Mouse (Mus musculus) forelimb bud, embryonic 11.5 days (tissue): ENCODE results near the gene Cmc2.
A peak's percentile ranks its signal among the peaks of the same experiment; 100 is the strongest.

Experiments
- DNase-seq: peaks from one replicate; pipeline ENCODE4 v3.0.0-alpha.2; 2012; ENCODE audit warnings: low read depth, low spot score

Gene Cmc2

DNA sequence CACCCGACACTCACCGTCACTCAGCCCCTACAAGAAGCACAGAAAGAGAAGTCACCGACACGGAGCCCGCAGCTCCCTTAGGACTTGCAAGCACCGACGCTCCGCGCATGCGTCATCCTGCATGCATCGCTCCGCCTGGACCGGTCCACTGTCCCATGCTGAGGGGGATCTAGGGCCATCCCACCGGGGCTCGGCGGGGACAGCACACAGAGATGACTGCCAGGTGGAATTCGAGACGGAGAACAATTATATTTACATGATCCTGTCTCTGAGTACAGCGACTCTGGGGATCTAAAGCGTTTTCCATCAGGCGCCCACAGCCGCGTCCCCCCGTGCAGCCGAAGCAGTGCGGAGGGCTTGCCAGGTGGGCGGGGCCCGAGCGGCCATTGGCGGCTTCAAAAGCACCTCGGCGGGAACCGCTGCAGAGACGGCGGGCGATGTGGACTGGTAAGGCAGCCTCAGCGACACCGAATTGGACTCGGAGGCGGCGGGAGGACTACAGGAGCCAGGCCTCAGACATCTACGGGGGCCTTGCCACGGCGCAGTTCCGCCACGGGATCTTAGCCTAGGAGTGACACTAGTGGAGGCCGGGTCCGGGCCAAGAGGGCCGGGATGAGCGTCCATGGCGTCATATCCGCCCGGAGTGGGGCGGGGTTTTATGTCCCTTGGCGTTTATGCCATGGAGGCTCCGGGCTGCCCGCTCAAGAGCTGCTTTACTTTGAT is at the start of gene Cmc2, which contains the start of gene Cenpn:
Cmc2 (minus strand) TSS at position 119 of the 723 bp plus-strand sequence.
Cenpn (plus strand) TSS at position 394 of the 723 bp plus-strand sequence.
- DNase-seq, result peak; percentile 97

DNA sequence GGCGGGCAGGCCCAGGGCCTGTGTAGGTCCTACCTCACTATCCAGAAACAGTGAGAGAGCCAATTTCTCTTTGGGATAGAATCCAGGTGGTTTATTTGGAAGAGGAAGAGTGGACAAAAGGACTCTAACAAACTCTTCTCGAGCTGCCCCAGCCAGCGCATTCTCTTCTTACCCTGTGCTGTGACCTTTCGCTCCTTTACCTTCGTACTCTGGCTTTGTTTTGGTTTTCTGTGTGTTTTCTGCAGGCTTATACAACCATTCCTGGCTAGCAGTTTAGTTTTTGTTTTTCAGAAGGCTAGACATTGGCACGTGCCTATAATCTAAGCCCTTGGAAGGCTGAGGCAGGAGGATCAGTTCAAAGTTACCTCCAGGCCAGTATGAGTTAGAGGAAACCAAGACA is 48.3 kb upstream of the Cmc2 start:
- no peak for DNase-seq

DNA sequence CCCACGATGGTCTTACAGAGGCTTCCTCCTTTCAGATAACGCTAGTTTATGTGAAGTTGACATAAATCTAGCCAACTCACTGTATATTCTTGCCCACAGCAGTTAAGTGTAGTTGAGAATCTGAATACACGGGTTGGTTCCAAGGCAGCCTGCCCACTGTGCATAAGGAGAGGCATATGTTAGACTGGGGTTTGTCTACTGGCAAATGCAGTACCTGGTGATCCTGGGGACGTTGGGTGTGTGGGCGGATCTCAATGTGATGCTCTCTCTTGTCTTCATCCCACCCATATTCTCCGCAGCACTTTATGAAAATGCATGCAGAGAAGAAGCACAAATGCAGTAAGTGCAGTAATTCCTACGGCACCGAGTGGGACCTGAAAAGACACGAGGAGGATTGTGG is 33.2 kb upstream of the Cmc2 start:
- DNase-seq, result no peak

DNA sequence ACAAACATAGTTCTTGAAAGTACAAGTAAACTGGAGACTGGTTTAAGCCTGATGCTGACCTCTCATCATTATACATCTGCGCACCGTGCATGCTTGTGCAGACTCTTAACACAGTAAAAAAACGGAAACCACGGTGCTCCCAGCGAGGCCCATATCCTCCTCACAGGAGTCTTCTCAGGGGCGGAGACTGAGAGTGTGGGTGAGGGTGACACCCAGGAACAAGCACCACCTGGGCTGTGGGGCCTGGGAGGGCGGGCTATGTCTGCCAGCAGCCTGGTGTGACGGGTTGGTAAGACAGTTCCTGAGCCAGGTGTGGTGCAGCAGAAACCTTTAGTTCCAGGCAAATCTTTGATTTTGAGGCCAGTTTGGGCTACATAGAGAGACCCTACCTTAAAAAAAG is 31.2 kb upstream of the Cmc2 start:
- DNase-seq, result no peak

DNA sequence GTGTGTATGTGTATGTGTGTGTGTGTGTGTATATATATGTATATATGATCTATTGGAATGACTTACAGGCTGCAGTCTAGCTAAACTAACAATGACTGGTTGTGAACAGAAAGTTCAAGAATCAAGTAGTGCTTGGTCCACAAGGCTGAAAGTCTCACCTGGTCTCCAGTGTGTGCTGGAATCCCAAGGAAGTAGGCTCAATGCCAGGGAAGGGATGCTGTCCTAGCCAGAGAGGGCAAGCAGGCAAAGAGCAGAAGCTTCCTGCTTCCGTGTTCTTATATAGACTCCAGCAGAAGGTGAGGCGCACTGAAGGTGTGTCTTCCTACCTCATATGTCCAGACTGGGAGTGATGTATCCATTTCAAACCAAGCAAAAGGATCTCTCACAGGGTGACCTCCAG is 30.5 kb upstream of the Cmc2 start:
- no peak for DNase-seq

DNA sequence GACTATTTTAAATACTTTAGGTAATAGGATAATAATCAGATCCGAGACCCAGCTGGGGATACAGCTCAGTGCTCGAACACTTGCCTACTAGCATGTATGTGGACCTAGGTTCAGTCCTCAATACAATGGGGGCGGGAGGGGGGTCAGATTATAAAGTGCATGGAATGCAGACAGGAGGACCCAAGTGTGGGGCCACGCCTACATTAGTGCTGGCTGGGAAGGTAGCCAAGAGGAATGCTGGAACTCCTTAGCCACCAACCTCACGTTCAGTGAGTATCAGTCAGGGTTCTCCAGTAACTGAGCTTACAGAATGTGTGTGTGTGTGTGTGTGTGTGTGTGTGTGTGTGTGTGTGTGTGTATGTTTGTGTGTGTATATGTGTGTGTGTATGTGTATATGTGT is 30.1 kb upstream of the Cmc2 start:
- DNase-seq, result no peak

DNA sequence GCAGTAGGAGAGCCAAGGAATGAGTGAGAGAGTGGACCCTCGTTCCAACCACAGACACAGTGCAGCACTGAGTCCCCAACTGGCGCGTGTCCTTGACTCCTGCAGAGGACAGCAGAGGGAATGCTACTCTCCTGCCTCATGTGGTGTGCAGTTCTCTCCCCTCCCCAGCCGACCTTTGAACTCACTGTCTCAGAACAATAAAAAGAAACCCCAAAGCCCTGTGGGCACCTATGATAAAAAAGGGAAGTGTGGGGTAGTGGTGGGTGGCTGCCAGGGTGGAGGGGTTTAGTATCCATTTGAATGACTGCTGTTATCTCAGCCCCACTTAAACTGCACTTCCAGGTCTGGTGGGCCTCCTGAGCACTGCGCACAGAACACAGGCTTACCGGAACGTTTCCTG is 26.3 kb upstream of the Cmc2 start:
- no peak for DNase-seq

DNA sequence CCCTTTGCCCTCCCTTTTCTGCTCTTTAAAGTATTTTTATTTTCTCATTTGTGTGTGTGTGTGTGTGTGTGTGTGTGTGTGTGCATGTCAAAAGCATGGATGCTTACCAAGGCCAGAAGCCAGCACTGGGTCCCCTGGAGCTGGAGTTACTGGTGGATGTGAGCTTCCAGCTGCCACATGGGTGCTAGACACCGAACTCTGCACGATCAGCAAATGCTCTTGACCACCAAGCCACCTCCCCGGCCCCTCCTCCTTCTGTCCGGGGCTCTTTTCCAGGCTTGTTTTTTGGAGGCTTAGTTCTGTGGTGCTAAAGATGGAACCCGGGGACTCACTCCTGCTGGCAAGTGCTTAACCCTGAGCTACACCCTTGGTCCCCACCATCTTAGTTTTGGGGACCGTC is 25.6 kb upstream of the Cmc2 start:
- no peak for DNase-seq

DNA sequence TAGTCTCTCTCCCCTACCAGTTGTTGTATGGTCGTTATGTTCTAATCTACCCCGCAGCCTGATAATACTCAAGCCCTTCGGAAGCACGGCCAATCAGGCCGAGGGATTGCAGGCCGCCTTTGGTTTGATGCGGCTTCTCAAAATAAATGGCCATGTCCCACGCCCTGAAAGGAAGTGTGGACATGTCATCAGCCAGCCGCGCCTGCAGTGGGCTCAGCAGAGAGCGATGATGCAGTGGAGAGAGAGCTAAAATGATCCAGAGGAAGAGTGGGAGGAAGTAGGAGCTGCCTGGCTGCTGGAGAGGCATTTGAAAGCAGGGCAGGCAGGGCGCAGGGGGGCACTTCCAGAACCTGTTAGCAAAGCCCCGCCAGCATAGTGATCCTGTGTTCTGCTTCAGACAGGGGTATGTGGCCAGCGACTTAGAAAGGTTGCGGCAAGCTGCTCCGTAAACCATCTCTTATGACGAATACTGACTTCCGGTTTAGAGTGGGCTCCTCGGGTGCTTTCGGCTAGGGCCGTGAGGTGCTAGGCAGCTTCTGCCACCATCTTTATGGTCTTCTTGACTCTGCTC is 25.1 kb upstream of the Cmc2 start:
- no peak for DNase-seq

DNA sequence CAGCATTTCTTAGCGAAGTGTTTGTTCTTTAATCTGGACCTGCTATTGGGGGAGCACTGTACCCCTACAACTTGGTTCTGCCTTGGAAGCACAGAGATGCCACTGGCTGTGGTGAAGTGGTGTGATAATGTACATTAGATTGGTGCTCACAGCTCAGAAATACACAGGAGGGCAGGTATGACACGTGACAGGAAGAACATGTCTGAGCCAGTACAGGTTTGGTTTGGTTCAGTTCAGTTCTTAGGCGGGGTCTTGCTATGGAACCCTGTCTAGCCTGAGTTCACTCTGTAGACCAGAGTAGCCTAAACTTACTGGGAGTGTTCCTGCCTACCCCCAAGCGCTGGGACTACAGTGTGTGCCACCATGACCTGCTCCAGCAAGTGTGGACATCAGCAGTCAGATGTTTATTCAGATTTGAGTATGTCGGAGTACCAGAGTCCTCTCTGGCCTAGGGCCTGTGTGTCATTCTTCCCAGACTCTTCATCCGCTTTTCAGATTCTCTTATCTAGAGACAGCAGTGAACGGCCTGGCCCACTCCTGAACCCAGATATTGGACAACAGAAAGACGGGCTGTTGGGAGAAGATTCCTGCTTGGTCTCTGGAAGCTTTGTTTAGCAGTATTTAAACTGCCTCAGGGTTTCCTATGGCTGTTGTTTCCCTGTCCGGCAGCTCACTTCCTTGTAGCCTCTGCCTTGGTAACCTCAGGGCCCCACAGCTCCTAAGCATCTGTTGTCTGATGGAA is 24.1 kb upstream of the Cmc2 start:
- DNase-seq, result no peak

DNA sequence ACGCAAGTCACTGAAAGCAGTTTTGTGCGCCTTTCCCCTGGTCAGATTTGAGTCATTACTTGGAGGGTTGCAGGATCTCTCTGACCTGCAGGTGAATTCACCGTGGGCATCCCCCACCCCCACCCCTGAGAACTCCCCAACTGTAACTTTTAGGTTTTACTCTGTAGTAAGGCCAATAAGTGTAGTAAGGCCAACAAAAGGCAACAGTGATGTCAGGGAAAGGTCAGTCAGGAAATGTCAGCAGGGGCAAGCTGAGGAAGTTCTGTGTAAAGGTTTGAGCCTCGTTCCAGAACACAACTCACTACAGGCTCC is 23.1 kb upstream of the Cmc2 start:
- DNase-seq, result no peak

DNA sequence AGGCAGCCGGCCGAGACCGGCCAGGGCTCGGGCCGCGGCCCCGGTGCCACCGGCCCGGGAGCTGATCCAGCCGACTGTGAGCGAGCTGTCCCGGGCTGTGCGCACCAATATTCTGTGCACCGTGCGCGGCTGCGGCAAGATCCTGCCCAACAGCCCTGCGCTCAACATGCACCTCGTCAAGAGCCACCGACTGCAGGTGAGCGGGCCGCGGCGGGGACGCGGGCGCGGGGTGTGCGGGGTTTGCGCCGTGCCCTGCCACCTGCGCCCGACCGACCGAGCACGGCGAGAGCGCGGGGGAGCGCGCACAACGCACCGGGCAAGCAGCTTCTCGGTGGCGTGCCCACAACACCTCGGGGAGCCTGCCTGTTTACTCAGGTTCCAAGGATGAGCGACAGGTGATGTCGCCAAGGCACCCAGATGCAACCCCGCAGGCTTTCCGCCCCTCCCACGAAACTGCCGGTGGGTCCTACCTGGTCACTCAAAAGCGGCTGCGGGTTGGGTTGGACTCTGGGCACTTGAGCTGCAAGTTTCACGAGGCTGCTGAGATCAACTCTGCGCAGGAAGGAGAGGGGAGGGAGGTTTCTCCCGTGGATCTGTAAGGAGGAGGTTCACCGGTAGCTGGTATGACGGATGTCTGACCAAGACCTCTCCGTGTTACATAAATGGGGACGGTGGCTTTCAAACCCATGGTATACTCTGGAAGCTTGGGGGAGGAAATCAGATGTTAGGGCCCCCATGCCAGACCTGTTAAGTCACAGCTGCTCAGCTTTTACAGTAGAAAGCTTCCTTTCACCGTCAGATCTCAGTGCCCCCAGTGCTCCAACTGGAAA is 22.5 kb upstream of the Cmc2 start:
- DNase-seq, result peak; percentile 9

DNA sequence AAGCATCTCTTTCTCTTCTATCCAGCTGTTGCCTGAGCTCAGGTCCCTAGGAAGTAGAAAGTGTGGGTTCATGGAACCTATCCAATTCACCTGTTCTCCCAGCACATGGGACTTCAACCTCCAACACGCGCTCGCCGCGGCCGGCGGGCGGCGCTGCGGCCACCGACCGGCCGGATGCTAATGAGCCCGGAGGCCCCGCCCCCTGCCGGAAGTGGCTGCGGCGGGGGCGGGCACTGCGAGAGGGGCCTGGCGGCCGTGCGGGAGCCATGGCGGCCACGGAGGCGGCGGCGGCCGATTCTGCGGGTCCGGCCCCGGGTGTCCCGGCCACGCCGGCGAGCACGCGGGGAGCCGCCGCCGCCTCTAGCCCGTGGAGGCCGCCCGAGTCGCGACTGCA is 21.9 kb upstream of the Cmc2 start, which contains the start of gene Atmin:
Atmin (plus strand) TSS at position 233 of the 394 bp plus-strand sequence.
- DNase-seq, result peak; percentile 87

DNA sequence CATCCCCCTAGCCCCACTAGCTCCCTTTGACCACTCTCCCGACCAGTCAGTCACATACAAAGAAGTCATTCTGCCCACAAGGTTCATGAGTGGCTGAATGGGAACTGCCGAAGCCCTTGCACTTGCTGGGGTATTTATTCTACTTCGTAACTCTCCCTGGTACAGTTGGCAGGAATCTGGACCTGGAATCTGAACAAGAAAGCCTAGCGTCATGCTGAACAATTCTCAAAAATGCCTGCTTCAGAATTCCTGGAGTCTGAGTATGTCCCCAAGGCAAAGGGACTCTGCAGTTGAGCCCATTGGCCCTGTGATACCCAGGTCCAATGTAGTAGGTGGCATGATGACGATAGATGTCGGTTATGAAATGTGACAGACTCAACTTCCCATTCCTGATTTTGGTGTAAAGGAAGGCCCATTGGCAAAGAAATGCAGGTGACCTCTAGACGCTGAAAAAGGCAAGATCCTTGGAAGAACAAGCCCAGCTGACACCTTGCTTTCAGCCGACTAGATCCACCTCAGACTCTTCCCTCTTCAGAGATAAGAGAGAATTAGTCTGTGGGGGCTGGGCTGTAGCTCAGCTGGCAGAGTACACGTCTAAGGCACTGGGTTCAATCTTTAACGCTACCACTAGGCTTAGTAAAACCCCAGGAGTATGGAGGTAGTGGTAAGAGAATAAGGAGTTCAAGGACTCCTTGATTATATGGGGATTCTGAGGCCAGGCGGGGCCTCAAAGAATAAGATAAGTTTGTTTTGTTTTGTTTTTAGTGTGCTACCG is 21.2 kb upstream of the Cmc2 start:
- no peak for DNase-seq

DNA sequence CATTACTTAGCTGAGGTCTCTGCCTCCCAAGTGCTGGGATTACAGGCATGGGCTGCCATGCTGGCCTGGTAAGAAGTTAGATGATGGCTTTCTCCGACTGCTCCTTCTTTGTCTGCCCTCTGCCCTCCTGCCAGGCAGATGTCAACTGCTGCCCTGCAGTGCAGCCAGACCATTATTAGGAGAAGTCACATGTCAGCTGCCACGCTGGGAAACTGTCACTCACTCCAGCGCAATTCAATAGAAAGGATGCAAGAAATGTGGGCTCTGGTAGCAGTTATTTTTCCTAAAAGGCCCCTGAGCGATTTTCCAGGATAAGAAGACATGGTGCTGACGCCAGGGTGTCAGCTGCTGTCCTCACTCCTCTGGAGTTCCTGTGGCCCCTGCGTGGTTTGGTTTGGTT is 14.3 kb upstream of the Cmc2 start:
- no peak for DNase-seq

DNA sequence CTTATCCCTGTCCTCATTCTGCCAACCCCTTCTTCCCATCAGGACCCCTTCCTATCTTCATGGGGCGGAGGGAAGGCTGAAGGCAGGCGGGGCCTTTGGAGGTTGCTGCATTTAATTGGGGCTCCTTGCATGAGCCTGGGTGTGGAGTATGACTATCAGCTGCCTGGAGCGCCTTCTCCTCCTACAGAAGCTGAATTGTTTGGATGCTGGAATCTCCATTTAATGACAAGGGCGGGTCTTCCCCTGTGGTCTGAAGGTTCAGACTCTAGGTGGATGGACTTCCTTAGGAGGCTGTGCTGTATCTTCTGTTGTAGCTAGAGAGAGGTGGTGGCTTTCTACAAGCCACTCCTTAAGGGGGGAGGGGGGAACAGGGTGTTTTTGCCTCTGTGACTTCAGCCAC is 13.7 kb upstream of the Cmc2 start:
- no peak for DNase-seq

DNA sequence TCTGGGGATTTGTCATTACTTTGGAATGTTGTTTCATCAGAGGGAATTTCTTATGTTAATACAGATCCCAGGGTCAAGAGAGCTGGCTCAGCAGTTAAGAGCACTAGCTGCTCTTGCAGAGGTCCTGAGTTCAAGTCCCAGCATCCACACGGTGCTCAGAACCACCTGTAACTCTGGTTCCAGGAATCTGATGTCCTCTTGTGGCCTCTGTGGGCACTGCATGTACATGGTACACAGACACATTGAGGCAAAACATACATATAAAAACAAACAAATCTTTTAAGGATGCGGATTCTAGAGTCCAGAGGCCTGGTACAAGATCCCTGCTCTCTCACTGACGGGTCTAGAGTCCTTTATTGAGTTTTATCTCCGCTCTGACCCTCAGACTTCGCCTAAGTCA is 7.3 kb upstream of the Cmc2 start:
- no peak for DNase-seq

DNA sequence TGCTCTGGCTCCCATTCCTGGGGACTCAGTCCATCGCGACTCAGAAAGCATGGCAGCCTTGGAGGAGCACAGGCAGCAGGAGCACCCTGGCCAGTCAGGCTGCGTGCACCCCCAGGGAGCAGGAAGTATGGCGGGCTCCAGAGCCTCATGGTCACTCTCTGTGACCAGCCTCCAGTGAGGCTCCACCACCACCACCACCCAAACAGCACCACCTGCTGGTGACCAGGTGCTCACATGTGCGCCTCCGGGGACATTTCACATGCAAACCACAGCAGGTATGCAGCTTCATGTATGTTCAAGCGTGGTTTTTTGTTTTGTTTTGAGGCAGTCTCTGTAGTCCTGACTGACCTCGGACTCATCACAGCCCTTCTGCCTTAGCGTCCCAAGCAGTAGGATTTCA is 6.6 kb upstream of the Cmc2 start:
- peak; percentile 27 for DNase-seq

DNA sequence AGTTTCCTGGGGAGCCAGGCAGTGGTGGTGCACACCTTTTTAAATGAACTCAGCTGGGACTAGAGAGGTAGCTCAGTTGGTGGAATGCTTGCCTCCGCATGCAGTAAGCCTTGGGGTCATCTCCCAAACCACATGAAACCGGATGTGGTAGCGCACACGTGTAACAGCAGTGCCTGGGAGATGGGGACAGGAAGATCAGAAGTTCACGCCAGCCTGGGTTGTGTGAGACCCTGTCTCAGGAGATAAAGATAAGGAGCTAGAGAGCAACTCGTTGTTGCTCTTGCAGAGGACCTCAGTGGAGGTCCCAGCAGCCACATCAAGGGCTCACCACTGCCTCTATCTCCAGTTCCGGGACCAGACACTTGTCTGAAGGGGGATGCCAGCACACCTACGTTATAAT is 2.3 kb upstream of the Cmc2 start:
- no peak for DNase-seq

DNA sequence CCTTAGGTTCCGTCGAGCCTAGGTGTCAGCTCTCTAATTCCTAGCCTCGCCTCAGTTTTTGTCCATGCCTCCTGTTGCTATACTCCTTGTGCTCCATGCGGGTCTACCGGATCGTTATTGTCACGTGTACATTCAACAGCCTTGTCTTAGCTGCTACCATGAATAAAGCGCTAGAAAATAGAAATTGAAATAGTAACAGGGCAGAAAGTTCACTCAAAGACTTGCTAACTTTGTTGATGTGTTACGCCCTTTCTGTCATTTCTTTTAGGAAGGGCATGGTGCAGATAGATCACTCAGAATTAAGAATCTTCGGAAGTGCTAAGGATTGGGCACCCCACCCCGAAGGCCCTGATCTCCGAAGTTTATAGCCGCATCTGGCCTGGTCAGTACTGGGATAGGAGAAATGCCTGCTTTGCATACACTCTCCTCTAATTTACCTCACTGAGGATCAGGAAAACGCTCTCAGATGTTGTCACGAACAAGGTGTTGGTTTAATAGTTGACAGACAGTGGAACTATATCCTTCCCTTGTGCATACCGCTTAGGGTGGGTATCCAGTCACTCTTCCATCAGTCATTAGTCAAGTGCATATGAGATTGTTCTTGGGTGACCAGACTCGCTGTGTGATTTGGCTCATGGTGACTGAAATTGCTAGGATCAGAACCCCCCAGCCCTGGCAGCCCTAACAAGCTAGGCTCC is 954 bp upstream of the Cmc2 start:
- DNase-seq, result no peak

DNA sequence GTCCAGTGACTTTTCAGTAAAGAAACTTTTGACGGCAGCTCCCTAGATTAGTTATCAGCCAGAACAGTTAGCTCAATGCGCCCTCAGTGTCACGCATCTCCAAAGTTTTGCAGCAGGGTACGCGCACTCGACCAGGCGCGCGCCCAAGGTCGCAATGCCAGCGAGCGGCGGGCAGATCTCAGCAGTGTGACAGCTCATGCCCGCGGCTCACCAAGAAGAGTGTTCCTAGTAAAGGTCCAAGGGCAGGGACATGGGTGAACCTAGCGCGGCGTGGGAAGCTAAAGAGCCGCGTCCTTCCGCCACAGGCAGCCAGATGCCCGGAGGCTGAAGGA is 284 bp downstream of the Cmc2 start:
- no peak for DNase-seq
